Mouse (Mus musculus) small intestine, adult 2 months (tissue): ENCODE data around the gene Sufu. TPM values are rescaled to one million over a fixed set of nuclear protein-coding genes. Genes with fewer than 3 reads are reported as not detected.

Source experiments
- H3K27ac ChIP-seq: fragments of 200-500 bp; 2 replicates; pipeline ENCODE4 v1.5.1; 2012; ENCODE audit warnings: low read depth, low read length, control low read depth, inconsistent platforms; ENCODE audit not compliant: insufficient read depth
- H3K27me3 ChIP-seq: fragments of 200-500 bp; 2 replicates; pipeline ENCODE4 v1.6.1; 2012; ENCODE audit warnings: mild to moderate bottlenecking, moderate library complexity, low read length, inconsistent platforms; ENCODE audit not compliant: control insufficient read depth, insufficient read depth
- H3K36me3 ChIP-seq: fragments of 200-500 bp; 2 replicates; pipeline ENCODE4 v1.6.1; 2012; ENCODE audit warnings: mild to moderate bottlenecking, low read length, control low read depth, inconsistent platforms; ENCODE audit not compliant: control insufficient read depth, insufficient read depth
- H3K4me1 ChIP-seq: fragments of 200-500 bp; 2 replicates; pipeline ENCODE4 v1.6.1; 2012; ENCODE audit warnings: low read length, inconsistent platforms, mixed read lengths; ENCODE audit not compliant: control insufficient read depth, insufficient read depth, insufficient read length
- H3K4me3 ChIP-seq: fragments of 200-500 bp; 2 replicates; pipeline ENCODE4 v1.5.1; 2012; ENCODE audit warnings: low read depth, mild to moderate bottlenecking, control low read depth, inconsistent platforms, low read length, moderate library complexity
- CTCF ChIP-seq: fragments of 200-500 bp; IDR thresholded peaks from 2 replicates; pipeline ENCODE4 v1.5.1; 2012; ENCODE audit warnings: low read depth, mild to moderate bottlenecking, control low read depth, inconsistent platforms, low read length, moderate library complexity, mixed read lengths; ENCODE audit not compliant: insufficient replicate concordance, insufficient read length; ENCODE audit errors: extremely low read depth
- POLR2A ChIP-seq: fragments of 200-500 bp; IDR thresholded peaks from 2 replicates; pipeline ENCODE4 v1.6.1; 2012; ENCODE audit warnings: low read depth, mild to moderate bottlenecking, control low read depth, inconsistent platforms, low read length, moderate library complexity
- WGBS: fragments of 180-500 bp; shearing (Covaris S2); methylation state at CpG from one replicate; pipeline ENCODE4 v1.1.7; 2018; 5-methylcytosine and 5-hydroxymethylcytosine counted together
- polyA plus RNA-seq: library from polyadenylated mRNA; depleted of rRNA; stranded (reverse); fragments of >200 nt; gene quantifications from 2 replicates; pipeline ENCODE4 v1.2.3, GENCODE M21; 2012

Sufu gene
- polyA plus RNA-seq, 1 experiment: 9.4 TPM

- Histone ChIP-seq H3K27me3 (no peaks in the 10 kb centered on the region), H3K4me3 (peak overlapping the region; percentile 89), H3K27ac (peak overlapping the region; percentile 71), H3K36me3 (no peaks in the 10 kb centered on the region), H3K4me1 (peaks cover 20% of the 10 kb centered on the region)
- TF ChIP-seq POLR2A (peak; percentile 23; the same call in 1 of the 2 replicates), CTCF (no peak)
- WGBS: under 1% methylated on average over 29 of the region's 29 CpGs
Measured at GRCm38 (mm10) chr19:46356701-46357138, 40.0 kb upstream of the Sufu start.

GRCm38 (mm10) chr19:46357344-46358280, 39.1 kb upstream of the Sufu start:
- TF ChIP-seq CTCF: no peak
- TF ChIP-seq POLR2A: no peak
- Histone ChIP-seq H3K36me3 (no peaks in the 10 kb centered on the region), H3K4me3 (peak overlapping the region; percentile 89), H3K27ac (peak overlapping the region; percentile 71), H3K27me3 (no peaks in the 10 kb centered on the region), H3K4me1 (peaks cover 19% of the 10 kb centered on the region)
- 6% methylated on average over 25 of the region's 25 CpGs for WGBS

- TF ChIP-seq POLR2A (no peak), CTCF (no peak)
- no peaks in the 10 kb centered on the region for H3K27me3 ChIP-seq
- H3K36me3 ChIP-seq: no peaks in the 10 kb centered on the region
- peaks cover 12% of the 10 kb centered on the region for H3K4me1 ChIP-seq
- 36% methylated on average over 4 of the region's 4 CpGs for WGBS
- peak overlapping the region; percentile 71 for H3K27ac ChIP-seq
- H3K4me3 ChIP-seq: 0 out of 2 replicates have a peak overlapping the region, but pooled peaks have one; percentile 6
Measured at GRCm38 (mm10) chr19:46358381-46358780, 38.3 kb upstream of the Sufu start.

- H3K27ac ChIP-seq: no peak overlapping the region
- no peak overlapping the region for H3K4me3 ChIP-seq
- no peak for TF ChIP-seq CTCF
- no peak for TF ChIP-seq POLR2A
- no peaks in the 10 kb centered on the region for H3K27me3 ChIP-seq
- H3K36me3 ChIP-seq: no peaks in the 10 kb centered on the region
- peaks cover 8% of the 10 kb centered on the region for H3K4me1 ChIP-seq
- WGBS: 79% methylated on average over 8 of the region's 8 CpGs
Measured at GRCm38 (mm10) chr19:46362104-46362503, 34.6 kb upstream of the Sufu start.

GRCm38 (mm10) chr19:46363294-46364009, 33.2 kb upstream of the Sufu start:
- TF ChIP-seq POLR2A: no peak
- no peak for TF ChIP-seq CTCF

GRCm38 (mm10) chr19:46367798-46368590, 28.7 kb upstream of the Sufu start:
- H3K27me3 ChIP-seq: no peaks in the 10 kb centered on the region
- TF ChIP-seq CTCF (no peak), POLR2A (no peak)
- WGBS: 88% methylated on average over 23 of the region's 23 CpGs
- H3K4me3 ChIP-seq: no peak overlapping the region
- H3K4me1 ChIP-seq: no peaks in the 10 kb centered on the region
- peaks cover 2% of the 10 kb centered on the region for H3K36me3 ChIP-seq
- no peak overlapping the region for H3K27ac ChIP-seq

More at GRCm38 (mm10) chr19:46363294-46364009, 33.2 kb upstream of the Sufu start:
- Histone ChIP-seq H3K36me3 (no peaks in the 10 kb centered on the region), H3K4me3 (no peak overlapping the region), H3K27me3 (no peaks in the 10 kb centered on the region), H3K4me1 (peaks cover 4% of the 10 kb centered on the region), H3K27ac (no peak overlapping the region)
- 72% methylated on average over 11 of the region's 11 CpGs for WGBS
